Mouse (Mus musculus) heart, adult 2 months (tissue): ENCODE data around the gene Tgfbi.

ENCODE experiments used
- CTCF ChIP-seq: fragments of 200-600 bp; IDR thresholded peaks from 2 replicates; pipeline ENCODE4 v1.8.1; 2022; ENCODE audit warnings: antibody characterized with exemption, mild to moderate bottlenecking, moderate library complexity
- EP300 ChIP-seq: fragments of 200-500 bp; IDR thresholded peaks from 2 replicates; pipeline ENCODE4 v1.6.1; 2011; ENCODE audit warnings: low read depth, low read length, control low read depth; ENCODE audit not compliant: insufficient read depth
- POLR2A ChIP-seq: fragments of 200-500 bp; IDR thresholded peaks from 2 replicates; pipeline ENCODE4 v1.6.1; 2011; ENCODE audit warnings: mild to moderate bottlenecking, low read depth, low read length, control low read depth; ENCODE audit not compliant: insufficient read depth

DNA sequence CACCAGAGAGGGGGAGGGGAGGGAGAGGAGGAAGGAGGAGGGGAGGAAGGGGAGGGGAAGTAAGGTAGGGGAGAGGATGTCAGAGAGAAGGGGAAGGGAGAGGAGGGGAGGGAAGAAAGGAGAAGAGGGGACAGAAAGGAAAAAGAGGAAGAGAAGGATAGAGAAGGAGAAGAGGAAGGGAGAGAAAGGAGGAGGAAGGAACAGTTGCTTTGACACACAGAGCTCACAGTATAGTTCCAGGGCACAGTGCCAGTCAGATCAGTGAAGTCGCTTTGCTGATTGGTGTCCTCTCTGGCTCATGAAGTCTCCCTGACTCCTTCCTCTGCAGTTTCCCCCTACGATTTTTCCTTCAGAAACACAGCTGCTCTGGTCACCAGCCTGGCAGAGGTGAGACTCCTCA lies 17.4 kb upstream of the Tgfbi start:
- TF ChIP-seq CTCF = no peak
- no peak for TF ChIP-seq POLR2A
- TF ChIP-seq EP300 = no peak
